In the genomic region with DNA sequence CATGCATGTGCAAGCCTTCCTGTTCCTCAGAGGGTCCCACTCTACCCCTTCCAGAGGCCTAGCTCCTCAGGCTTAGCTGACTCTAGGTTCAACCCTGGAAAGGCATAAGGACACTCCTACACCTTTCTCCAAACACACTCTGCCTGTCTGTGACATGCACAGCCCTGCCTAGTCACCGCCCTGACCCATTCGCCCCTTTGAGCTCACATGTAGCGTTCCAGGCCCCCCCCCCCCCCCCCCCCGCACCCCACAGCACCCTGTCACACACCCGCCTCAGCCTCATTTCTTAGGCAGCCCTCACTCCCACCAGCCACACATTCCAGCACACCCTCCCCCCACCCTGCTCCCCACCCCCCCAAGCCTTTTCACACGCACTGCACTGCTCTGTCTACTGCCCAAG, we compare ENCODE assay signal across 9 mouse cellular contexts. TPM values are rescaled to one million over a fixed set of nuclear protein-coding genes. Genes with fewer than 3 reads are reported as not detected.
A peak's percentile ranks its signal among the peaks of the same experiment; 100 is the strongest.
DNase-seq lines count a peak whose midpoint lies in the region; ATAC-seq and TF ChIP-seq lines count a peak whose summit lies in the region.
"Had no signal": no experiment of that assay in that cellular context is flagged by ENCODE, and none has a peak within 500 bp of the region (broad histone marks: within the 10 kb centered on the region; RNA-seq: fewer than 3 reads in every experiment).

No protein-coding gene starts in this region.

- ATAC-seq in kidney, embryonic 16.5 days (ENCODE audit: low FRiP score, low TSS enrichment), result peak; percentile 13; the same call in 1 of the 2 replicates
- ATAC-seq in forebrain, embryonic 11.5 days (replicated peaks; ENCODE audit: low FRiP score), result no peak
- no peak for ATAC-seq in hindbrain, postnatal 0 days
- no peak; the same call in 1 of the 2 replicates for ATAC-seq in neural tube, embryonic 13.5 days (ENCODE audit: low read depth)

- no peak overlapping the region for H3K4me3 ChIP-seq in kidney, embryonic 16.5 days (ENCODE audit: low read length)
- no peak overlapping the region for H3K4me3 ChIP-seq in forebrain, embryonic 11.5 days (ENCODE audit: low read depth, low read length)
- H3K4me3 ChIP-seq in hindbrain, postnatal 0 days (ENCODE audit: low read length), result no peak overlapping the region
- no peak overlapping the region for H3K4me3 ChIP-seq in neural tube, embryonic 13.5 days

- peaks cover 10% of the 10 kb centered on the region; the same call in 1 of the 2 replicates for H3K36me3 ChIP-seq in kidney, embryonic 16.5 days (ENCODE audit: insufficient read depth, low read length)
- H3K36me3 ChIP-seq in forebrain, embryonic 11.5 days (ENCODE audit: control insufficient read depth, insufficient read depth, low read length), result no peaks in the 10 kb centered on the region
- no peaks in the 10 kb centered on the region; the same call in 1 of the 2 replicates for H3K36me3 ChIP-seq in hindbrain, postnatal 0 days (ENCODE audit: insufficient read depth, low read length)
- H3K36me3 ChIP-seq in neural tube, embryonic 13.5 days, result 0 out of 2 replicates have a peak, but pooled peaks cover 2% of the 10 kb centered on the region

- H3K4me2 ChIP-seq in kidney, embryonic 16.5 days (replicated peaks; ENCODE audit: low read depth, low read length), result peak overlapping the region; percentile 39
- peak overlapping the region; percentile 26; the same call in 1 of the 2 replicates for H3K4me2 ChIP-seq in forebrain, embryonic 11.5 days (ENCODE audit: low read depth, low read length, severe bottlenecking)
- H3K4me2 ChIP-seq in hindbrain, postnatal 0 days (ENCODE audit: low read depth, low read length), result no peak overlapping the region
- peak overlapping the region; percentile 49 for H3K4me2 ChIP-seq in neural tube, embryonic 13.5 days

- H3K9me3 ChIP-seq in kidney, embryonic 16.5 days (ENCODE audit: low read length), result no peaks in the 10 kb centered on the region
- H3K9me3 ChIP-seq in forebrain, embryonic 11.5 days (ENCODE audit: control insufficient read depth, low read length), result no peaks in the 10 kb centered on the region
- no peaks in the 10 kb centered on the region for H3K9me3 ChIP-seq in hindbrain, postnatal 0 days (ENCODE audit: low read length)
- H3K9me3 ChIP-seq in neural tube, embryonic 13.5 days, result no peaks in the 10 kb centered on the region

- peaks cover 99% of the 10 kb centered on the region for H3K4me1 ChIP-seq in kidney, embryonic 16.5 days (ENCODE audit: insufficient read depth, low read length)
- H3K4me1 ChIP-seq in forebrain, embryonic 11.5 days (replicated peaks; ENCODE audit: control insufficient read depth, insufficient read depth, low read length), result peaks cover 47% of the 10 kb centered on the region
- peaks cover 78% of the 10 kb centered on the region for H3K4me1 ChIP-seq in hindbrain, postnatal 0 days (ENCODE audit: insufficient read depth, low read length)
- peaks cover 95% of the 10 kb centered on the region for H3K4me1 ChIP-seq in neural tube, embryonic 13.5 days (replicated peaks)

- DNase-seq in kidney, postnatal 14 days, result no peak
- no peak for DNase-seq in forebrain, embryonic 11.5 days (ENCODE audit: low spot score)
- DNase-seq in hindbrain, postnatal 0 days (ENCODE audit: low spot score), result no peak
- DNase-seq in thymus, postnatal 10 days (ENCODE audit: low spot score in 2 of 2), result no peak
- no peak for DNase-seq in right cerebral cortex, postnatal 36 days (ENCODE audit: low spot score in 2 of 2)
- DNase-seq in adrenal gland, adult 18-20 months (ENCODE audit: low spot score in 2 of 2), result no peak

- H3K27ac ChIP-seq in kidney, embryonic 16.5 days (ENCODE audit: low read length), result peak overlapping the region; percentile 81
- 0 out of 2 replicates have a peak overlapping the region, but pooled peaks have one; percentile 42 for H3K27ac ChIP-seq in forebrain, embryonic 11.5 days (ENCODE audit: low read depth, low read length)
- H3K27ac ChIP-seq in hindbrain, postnatal 0 days, result peak overlapping the region; percentile 62; the same call in 1 of the 2 replicates
- peak overlapping the region; percentile 79 for H3K27ac ChIP-seq in neural tube, embryonic 13.5 days (replicated peaks)

- H3K9ac ChIP-seq in kidney, embryonic 16.5 days (replicated peaks; ENCODE audit: low read length), result peak overlapping the region; percentile 28; the same call in 1 of the 2 replicates
- H3K9ac ChIP-seq in forebrain, embryonic 11.5 days (ENCODE audit: low read length), result no peak overlapping the region
- no peak overlapping the region for H3K9ac ChIP-seq in hindbrain, postnatal 0 days (replicated peaks; ENCODE audit: low read length)
- peak overlapping the region; percentile 64; the same call in 1 of the 2 replicates for H3K9ac ChIP-seq in neural tube, embryonic 13.5 days

- WGBS in kidney, embryonic 16.5 days, result 27% methylated on average over 4 of the region's 6 CpGs
- 23% methylated on average over 5 of the region's 6 CpGs for WGBS in forebrain, embryonic 11.5 days
- 34% methylated on average over 5 of the region's 6 CpGs for WGBS in hindbrain, postnatal 0 days
- 42% methylated on average over 3 of the region's 6 CpGs for WGBS in neural tube, embryonic 13.5 days

- no peaks in the 10 kb centered on the region for H3K27me3 ChIP-seq in kidney, embryonic 16.5 days (ENCODE audit: insufficient read depth, low read length)
- no peaks in the 10 kb centered on the region for H3K27me3 ChIP-seq in forebrain, embryonic 11.5 days (ENCODE audit: control insufficient read depth, insufficient read depth, low read length)
- H3K27me3 ChIP-seq in hindbrain, postnatal 0 days (ENCODE audit: insufficient read depth, low read length), result no peaks in the 10 kb centered on the region
- no peaks in the 10 kb centered on the region for H3K27me3 ChIP-seq in neural tube, embryonic 13.5 days

- no peak for TF ChIP-seq CTCF in hindbrain, postnatal 0 days (IDR thresholded peaks at IDR 0.05; ENCODE audit: low read depth)

RNA-seq across cellular contexts. Expression of gene Ahdc1, which starts 9.7 kb away (rescaled TPM):
- polyA plus RNA-seq in kidney, embryonic 16.5 days (2015; fragmentation: Nextera tagmentation; extraction: Ambion mirVana), result 9.8 and 11.7 TPM in 2 replicates
- polyA plus RNA-seq in forebrain, embryonic 11.5 days (2014; fragmentation: Nextera tagmentation; extraction: Ambion mirVana), result 5.5 and 7.5 TPM in 2 replicates
- total RNA-seq in hindbrain, postnatal 0 days (2014; rRNA removed), result 88.2 and 106 TPM in 2 replicates
- 9.7 and 10.8 TPM in 2 replicates for polyA plus RNA-seq in hindbrain, postnatal 0 days (2015; fragmentation: Nextera tagmentation; extraction: Ambion mirVana)
- polyA plus RNA-seq in neural tube, embryonic 13.5 days (2015; fragmentation: Nextera tagmentation; extraction: Ambion mirVana), result 9.4 and 9.9 TPM in 2 replicates
- total RNA-seq in adrenal gland, adult 18-20 months (2021), result 10 to 100 TPM; 72.1 to 86.9 TPM

RNA-seq across cellular contexts. Expression of gene Fgr, which starts 46.8 kb away (rescaled TPM):
- 0.44 and 0.58 TPM in 2 replicates for polyA plus RNA-seq in kidney, embryonic 16.5 days (2015; fragmentation: Nextera tagmentation; extraction: Ambion mirVana)
- polyA plus RNA-seq in forebrain, embryonic 11.5 days (2014; fragmentation: Nextera tagmentation; extraction: Ambion mirVana), result 0.13 TPM in 1 of 2 replicates, not detected in the other
- total RNA-seq in hindbrain, postnatal 0 days (2014; rRNA removed), result 0.07 and 0.73 TPM in 2 replicates
- polyA plus RNA-seq in hindbrain, postnatal 0 days (2015; fragmentation: Nextera tagmentation; extraction: Ambion mirVana), result 0.19 and 0.39 TPM in 2 replicates
- not detected in 2 replicates for polyA plus RNA-seq in neural tube, embryonic 13.5 days (2015; fragmentation: Nextera tagmentation; extraction: Ambion mirVana)
- under 1 TPM; 0.43 to 0.58 TPM for total RNA-seq in adrenal gland, adult 18-20 months (2021)
- total RNA-seq: left cerebral cortex, postnatal 14 days had no signal

Comparison
In these comparisons a context has a peak if more than half of its experiments do, and no peak if none do; other contexts are left out.
1. H3K9ac ChIP-seq: peak in kidney, embryonic 16.5 days (single experiment) and neural tube, embryonic 13.5 days (single experiment); none in forebrain, embryonic 11.5 days (single experiment) and hindbrain, postnatal 0 days (single experiment).
2. Peak in every context shown above with its lines, with median percentiles within 50 percentile points of each other: H3K27ac ChIP-seq.